Mouse (Mus musculus): ENCODE measurements around the gene Anks1.
A peak's percentile ranks its signal among the peaks of the same experiment; 100 is the strongest.

The Anks1 gene

DNA sequence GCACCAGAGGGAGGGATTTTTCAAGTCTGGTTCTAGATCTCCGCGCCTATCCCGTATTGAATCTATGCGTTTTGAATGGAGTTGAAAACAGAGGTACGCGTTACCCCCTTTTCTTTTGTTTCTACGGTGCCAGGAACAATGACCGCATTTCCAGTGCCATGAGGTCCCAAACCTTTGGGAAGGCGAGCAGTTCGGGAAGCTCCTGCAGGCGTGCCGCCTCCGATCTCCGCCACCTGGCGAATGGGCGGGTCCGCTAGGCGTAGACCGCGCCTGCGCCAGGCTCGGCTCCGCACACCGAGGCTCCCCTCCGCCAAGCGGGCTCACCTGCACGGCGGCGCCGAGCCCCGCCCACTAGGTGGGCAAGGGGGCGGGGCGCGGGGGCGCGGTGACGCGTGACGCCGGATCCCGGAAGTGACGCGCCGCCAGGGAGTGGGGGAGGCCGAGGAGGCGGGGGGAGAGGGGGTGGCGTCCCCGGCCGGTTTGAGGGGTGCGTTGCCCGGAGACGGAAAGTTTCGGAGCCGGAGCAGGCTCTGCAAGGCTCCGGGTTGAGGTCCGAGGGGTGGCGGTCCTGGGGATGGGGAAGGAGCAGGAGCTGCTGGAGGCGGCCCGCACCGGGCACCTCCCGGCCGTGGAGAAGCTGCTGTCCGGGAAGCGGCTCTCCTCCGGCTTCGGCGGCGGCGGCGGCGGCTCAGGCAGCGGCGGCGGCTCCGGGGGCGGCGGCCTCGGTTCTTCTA is at the start of gene Anks1:
Gene Anks1 (plus strand): TSS at position 419 of the 734 bp plus-strand sequence.
- peak; percentile 87 for DNase-seq (ENCODE audit: low read depth, low spot score)

DNA sequence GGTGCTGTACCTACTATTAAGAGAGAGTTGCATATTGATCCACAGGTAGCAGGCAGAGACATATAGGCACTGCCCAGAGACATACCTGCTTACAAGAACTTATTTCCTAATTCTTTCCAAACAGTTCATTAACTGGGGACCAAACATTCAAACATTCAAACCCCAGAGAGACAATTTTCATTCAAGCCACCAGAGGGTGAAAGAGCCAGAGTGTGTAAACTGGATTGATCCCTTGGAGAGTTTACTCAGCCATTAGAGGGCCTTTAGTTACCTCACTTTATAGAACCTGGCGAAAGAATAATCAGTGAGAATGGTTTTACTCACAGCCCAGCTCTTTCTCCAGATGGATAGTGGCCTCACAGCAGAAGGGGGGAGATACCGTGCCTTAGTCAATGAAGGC is 43.6 kb upstream of the Anks1 start:
- DNase-seq (ENCODE audit: low read depth, low spot score): no peak

DNA sequence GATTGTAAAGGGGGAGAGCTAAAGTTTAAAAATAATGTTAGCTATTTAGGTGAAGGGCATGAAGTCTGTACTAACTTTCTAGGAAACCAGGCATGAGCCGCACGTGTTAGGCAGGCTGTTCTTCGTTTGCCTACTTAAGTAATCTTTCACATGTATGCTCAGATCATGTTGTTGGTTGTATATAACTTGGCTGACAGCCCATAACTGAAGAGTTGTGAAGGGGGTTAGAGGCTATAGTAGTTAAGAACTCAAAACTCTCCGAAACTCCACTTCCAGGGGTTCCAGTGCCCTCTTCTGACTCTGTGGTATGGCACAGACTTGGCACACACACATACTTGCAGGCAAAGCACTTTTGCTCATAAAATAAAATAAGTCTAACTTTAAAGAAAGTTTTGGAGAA is 42.4 kb upstream of the Anks1 start:
- DNase-seq (ENCODE audit: low read depth, low spot score): no peak

DNA sequence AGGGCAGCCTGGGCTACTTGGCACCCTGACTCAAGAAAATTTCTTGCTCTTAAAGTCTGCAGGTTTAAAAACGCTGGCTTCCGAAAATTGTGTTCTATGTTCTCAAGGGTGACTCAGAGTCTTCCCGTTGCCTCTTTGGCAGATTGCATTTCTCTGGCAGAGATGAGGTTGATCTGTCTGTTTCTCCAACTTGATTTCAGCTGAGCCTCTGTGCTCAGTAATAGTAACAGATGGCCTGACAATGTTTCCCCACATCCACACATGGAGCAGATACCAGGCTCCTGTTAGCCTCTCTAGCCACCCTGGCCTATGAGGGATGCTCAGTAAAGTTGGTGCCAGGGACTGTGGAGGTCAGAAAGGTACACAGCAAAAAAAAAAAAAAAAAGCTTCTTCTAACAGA is 37.3 kb upstream of the Anks1 start:
- DNase-seq (ENCODE audit: low read depth, low spot score): no peak

- DNase-seq (ENCODE audit: low read depth, low spot score): no peak
Observed at GRCm38 (mm10) chr17:27873583-27873982, 35.5 kb upstream of the Anks1 start.

DNA sequence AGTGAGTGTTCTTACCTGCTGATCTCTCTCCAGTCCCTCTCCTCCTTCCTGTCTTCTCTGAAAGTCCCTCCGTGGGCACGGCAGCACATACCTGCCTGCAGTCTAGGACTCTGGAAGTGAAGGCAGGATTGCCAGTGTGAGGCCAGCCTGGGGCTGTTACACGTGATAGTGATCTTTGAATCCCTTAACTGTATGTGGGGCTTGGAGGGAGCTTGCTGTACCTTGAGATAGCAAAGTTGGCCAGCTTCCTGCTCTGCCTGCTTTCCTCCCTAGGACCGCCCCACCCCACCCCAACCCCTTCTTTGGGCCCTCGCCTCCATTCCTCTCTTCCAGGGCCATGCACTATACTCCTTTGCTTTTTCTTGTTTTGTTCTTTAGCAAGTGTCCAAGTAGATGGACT is 34.6 kb upstream of the Anks1 start:
- no peak for DNase-seq (ENCODE audit: low read depth, low spot score)

- no peak for DNase-seq (ENCODE audit: low read depth, low spot score)
Observed at GRCm38 (mm10) chr17:27881518-27881917, 27.6 kb upstream of the Anks1 start.

GRCm38 (mm10) chr17:27883129-27883528 is 26.0 kb upstream of the Anks1 start:
- no peak for DNase-seq (ENCODE audit: low read depth, low spot score)

GRCm38 (mm10) chr17:27883994-27884393 is 25.1 kb upstream of the Anks1 start:
- DNase-seq (ENCODE audit: low read depth, low spot score): no peak

DNA sequence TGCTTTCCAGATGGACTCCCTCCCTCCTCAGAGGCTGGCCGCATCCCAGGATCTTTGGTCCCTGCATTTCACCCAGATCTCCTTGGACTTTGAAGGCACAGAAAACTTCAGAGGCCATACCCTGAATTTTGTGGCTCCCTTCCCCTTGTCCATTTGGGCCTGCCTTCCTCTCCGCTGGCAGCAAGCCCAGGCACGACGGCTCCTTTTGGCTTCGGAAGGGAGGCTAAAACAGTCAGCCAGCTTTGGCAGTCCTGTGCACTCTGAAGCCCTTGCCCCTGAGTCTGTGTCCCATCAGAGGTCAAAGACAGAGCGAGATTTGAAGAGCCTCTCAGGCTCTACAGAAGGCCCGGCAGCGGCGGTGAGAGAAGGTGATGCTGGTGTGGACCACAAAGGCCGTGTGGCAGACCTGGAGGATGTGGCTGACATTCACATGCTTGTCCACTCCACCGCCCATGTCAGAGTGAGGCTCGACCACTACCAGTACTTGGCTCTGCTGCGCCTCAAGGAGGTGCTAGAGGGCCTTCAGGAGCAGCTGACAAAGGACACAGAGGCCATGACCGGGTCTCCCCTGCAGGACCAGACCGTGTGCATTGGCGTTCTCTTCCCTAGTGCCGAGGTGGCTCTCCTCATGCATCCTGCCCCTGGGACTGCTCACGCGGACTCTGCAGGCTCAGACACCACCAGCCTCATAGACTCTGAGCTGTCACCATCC is 22.5 kb upstream of the Anks1 start:
- DNase-seq (ENCODE audit: low read depth, low spot score): no peak

- peak; percentile 96 for DNase-seq (ENCODE audit: low read depth, low spot score)
Observed at GRCm38 (mm10) chr17:27907512-27908205, 1.4 kb upstream of the Anks1 start.

DNA sequence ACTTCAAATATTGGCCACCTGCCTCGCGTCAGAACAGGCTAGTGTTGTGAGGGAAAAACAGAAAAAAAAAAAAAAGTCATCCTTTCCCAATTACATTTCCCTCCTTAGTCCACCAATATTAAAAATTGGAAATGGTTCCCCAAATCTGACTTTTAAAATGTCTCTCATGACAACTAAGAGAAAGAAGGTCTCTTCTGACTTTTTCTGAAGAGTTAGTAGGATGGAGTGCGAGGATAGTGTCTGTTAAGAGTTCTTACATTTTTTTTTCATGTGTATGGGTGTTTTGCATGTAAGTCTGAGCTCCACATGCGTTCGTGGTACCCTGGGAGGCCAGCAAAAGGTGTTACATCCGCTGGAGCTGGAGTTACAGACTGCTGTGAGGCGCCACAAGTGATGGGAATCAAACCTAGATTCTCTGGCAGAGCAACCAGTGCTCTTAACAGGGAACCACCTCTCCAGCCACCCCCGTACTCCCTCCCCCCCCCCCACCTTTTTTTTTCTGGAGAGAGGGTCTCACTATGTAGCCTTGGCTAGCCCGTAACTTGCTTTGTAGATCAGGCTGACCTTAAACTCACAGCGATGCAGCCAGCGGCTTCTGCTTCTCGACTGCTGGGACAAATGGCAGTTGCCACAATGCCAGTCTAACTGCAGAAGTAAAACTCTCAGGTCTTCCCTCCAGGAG is 759 bp upstream of the Anks1 start:
- peak; percentile 28 for DNase-seq (ENCODE audit: low read depth, low spot score)

DNA sequence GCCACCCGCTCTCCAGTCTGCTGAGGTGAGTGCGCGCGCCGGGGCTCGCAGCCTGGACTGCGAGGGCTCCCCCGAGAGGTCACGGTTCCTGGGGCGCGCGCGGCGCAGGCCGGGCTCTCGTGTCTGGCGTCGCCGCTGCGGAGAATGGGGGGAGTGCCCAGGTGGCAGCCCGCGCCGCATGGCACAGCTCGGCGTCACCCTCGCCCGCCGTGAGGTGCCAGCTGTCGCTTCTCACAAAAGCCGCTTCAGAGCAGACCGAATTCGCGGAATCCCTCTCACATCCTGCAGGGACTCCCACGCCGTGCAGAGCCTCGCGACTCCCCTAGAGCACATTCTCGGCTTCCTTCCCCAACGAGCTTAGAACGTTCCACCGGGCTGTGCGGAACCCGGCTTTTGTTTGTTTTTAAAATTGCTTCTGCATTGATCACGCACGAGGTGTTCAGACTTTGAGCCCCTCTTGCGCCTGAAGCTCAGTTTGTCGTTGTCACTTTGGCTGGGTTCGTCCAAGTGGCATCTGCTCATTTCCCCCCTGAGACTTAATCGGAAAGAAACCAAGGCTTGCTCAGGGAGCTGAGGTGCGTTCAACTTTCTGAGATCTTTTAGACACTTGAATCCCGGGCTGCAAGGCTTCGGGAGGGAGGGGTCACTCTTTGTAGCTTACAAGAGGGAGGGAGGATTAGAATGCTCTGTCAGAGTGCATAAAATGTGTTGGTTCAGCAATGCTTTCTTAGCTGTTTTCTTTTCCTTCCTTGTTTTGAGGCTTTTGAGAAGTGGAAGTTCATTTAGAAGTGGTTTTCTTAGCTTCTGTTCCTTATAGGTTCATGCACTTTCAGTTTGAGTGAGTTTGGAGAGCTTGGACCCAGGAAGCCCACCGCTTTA is 755 bp downstream of the Anks1 start, which contains the start of gene Taf11:
Gene Taf11 (minus strand): TSS at position 223 of the 879 bp plus-strand sequence.
- DNase-seq (ENCODE audit: low read depth, low spot score): peak; percentile 44

- no peak for DNase-seq (ENCODE audit: low read depth, low spot score)
Observed at GRCm38 (mm10) chr17:27911371-27911770, 2.3 kb downstream of the Anks1 start.

- DNase-seq (ENCODE audit: low read depth, low spot score): no peak
Observed at GRCm38 (mm10) chr17:27914742-27915141, 5.6 kb downstream of the Anks1 start.

DNA sequence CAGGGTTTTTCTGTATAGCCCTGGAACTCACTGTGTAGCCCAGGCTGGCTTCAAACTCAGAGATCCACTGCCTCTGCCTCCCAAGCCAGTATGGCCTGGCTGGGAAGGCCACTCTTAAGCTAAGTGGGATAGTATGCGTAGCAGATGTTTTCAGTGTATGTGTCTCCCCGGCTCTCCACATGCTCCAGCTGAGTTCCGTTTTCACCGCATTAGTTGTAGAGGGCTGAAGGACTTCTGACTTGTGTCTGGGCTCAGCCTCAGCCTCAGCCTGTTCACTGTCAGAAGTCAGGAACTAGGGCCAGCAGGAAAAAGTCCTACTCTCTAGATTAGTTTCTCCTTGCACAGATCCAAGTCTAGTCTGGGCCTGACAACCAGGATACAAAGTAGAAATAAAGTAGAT is 7.3 kb downstream of the Anks1 start:
- no peak for DNase-seq (ENCODE audit: low read depth, low spot score)

- DNase-seq (ENCODE audit: low read depth, low spot score): no peak
Observed at GRCm38 (mm10) chr17:27920676-27921075, 11.6 kb downstream of the Anks1 start.

DNA sequence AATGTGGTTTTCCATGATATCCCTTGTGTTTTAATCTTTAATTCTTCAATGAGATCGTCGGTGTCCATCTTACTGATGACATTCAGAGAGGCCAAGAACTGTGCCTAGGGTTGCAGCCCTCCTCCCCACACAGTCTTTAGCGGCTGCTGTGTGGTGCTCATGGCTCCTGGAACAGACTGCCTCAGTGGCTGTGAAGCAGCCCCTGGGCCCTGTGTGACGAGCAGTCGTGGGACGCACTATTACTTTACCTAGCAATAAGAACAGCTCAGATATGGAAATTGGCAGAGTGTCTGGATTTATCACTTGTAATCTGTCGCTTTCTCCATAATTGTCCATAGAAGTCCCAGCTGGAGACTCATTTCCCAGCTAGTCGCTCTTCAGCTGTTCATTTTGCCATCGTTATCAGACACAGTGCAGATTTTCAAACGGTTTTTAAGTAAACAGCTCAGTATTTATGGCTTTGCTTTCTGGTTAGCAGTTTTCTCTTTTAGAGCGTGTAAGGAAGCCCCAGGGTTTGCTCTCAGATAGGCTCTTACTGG is 13.1 kb downstream of the Anks1 start:
- no peak for DNase-seq (ENCODE audit: low read depth, low spot score)

- DNase-seq (ENCODE audit: low read depth, low spot score): no peak
Observed at GRCm38 (mm10) chr17:27925054-27925453, 15.9 kb downstream of the Anks1 start.

DNA sequence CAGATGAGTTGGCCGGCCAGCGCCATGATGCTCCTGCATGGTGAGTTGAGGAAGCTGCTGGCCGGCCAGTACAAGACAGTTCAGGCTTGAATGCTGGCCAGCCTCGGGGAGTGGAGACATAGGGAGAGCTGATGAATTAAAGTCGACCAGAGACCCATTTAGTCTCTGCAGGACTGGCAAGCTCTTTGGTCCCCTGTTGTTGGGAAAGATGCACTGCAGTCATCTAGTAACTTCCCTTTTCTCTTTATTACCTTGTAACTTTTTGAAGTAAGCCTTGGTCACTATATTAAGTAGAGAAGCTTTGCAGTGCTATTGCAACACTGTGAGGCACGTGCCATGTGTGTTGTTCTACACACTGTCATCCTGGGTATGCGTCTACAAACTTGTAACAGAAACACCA is 16.4 kb downstream of the Anks1 start:
- no peak for DNase-seq (ENCODE audit: low read depth, low spot score)

DNA sequence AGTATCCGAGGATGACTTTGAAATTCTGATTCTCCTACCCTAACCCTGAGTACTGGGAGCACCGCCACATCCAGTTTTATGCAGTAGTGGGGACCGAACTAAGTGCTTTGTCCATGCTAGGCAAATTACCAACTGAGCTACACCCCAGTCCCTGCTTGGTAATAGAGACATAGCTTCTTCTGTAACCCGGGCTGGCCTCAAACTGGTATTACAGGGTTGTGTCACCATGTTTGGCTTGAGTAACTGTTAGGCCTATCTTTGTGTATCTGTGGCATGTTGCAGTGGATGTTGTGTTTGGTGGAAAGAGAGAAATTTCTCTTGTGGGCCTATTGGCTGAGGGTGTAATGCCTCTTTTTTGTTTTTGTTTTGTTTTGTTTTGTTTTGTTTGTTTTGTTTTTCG is 21.2 kb downstream of the Anks1 start:
- DNase-seq (ENCODE audit: low read depth, low spot score): no peak

Data from mesoderm, embryonic 11.5 days (tissue).